Mouse (Mus musculus): Measurements from ENCODE around the gene Tmem108.
A peak's percentile ranks its signal among the peaks of the same experiment; 100 is the strongest.

Tmem108 gene

GRCm38 (mm10) chr9:103546695-103547645 lies 214.7 kb downstream of the Tmem108 start:
- Histone ChIP-seq H3K27me3 (ENCODE audit: insufficient read depth, low read length) (no peaks in the 10 kb centered on the region), H3K4me1 (replicated peaks; ENCODE audit: low read depth, low read length) (no peaks in the 10 kb centered on the region), H3K4me3 (replicated peaks; ENCODE audit: low read length) (no peak overlapping the region), H3K9me3 (ENCODE audit: low read length) (no peaks in the 10 kb centered on the region), H3K36me3 (ENCODE audit: insufficient read depth, low read length) (no peaks in the 10 kb centered on the region)
- TF ChIP-seq NANOG (IDR thresholded peaks at IDR 0.05; ENCODE audit: borderline replicate concordance, low read length): no peak
- no peak for TF ChIP-seq CTCF (conservative IDR thresholded peaks at IDR 0.05; ENCODE audit: low read length)
- TF ChIP-seq POU5F1 (IDR thresholded peaks at IDR 0.05; ENCODE audit: borderline replicate concordance, low read length): no peak

GRCm38 (mm10) chr9:103545729-103546128 lies 215.9 kb downstream of the Tmem108 start:
- Histone ChIP-seq H3K36me3 (ENCODE audit: insufficient read depth, low read length) (no peaks in the 10 kb centered on the region), H3K9me3 (ENCODE audit: low read length) (no peaks in the 10 kb centered on the region), H3K4me3 (replicated peaks; ENCODE audit: low read length) (no peak overlapping the region), H3K27me3 (ENCODE audit: insufficient read depth, low read length) (no peaks in the 10 kb centered on the region), H3K4me1 (replicated peaks; ENCODE audit: low read depth, low read length) (peaks cover 2% of the 10 kb centered on the region)
- TF ChIP-seq POU5F1 (IDR thresholded peaks at IDR 0.05; ENCODE audit: borderline replicate concordance, low read length) (no peak), CTCF (conservative IDR thresholded peaks at IDR 0.05; ENCODE audit: low read length) (no peak), NANOG (IDR thresholded peaks at IDR 0.05; ENCODE audit: borderline replicate concordance, low read length) (no peak)

GRCm38 (mm10) chr9:103545271-103545670 lies 216.4 kb downstream of the Tmem108 start:
- TF ChIP-seq NANOG (IDR thresholded peaks at IDR 0.05; ENCODE audit: borderline replicate concordance, low read length) (no peak), POU5F1 (IDR thresholded peaks at IDR 0.05; ENCODE audit: borderline replicate concordance, low read length) (no peak), CTCF (conservative IDR thresholded peaks at IDR 0.05; ENCODE audit: low read length) (no peak)
- no peaks in the 10 kb centered on the region for H3K9me3 ChIP-seq (ENCODE audit: low read length)
- peaks cover 7% of the 10 kb centered on the region for H3K4me1 ChIP-seq (replicated peaks; ENCODE audit: low read depth, low read length)
- no peak overlapping the region for H3K4me3 ChIP-seq (replicated peaks; ENCODE audit: low read length)
- no peaks in the 10 kb centered on the region for H3K36me3 ChIP-seq (ENCODE audit: insufficient read depth, low read length)
- no peaks in the 10 kb centered on the region for H3K27me3 ChIP-seq (ENCODE audit: insufficient read depth, low read length)

GRCm38 (mm10) chr9:103544599-103544998 lies 217.0 kb downstream of the Tmem108 start:
- no peaks in the 10 kb centered on the region for H3K9me3 ChIP-seq (ENCODE audit: low read length)
- no peaks in the 10 kb centered on the region for H3K27me3 ChIP-seq (ENCODE audit: insufficient read depth, low read length)
- TF ChIP-seq NANOG (IDR thresholded peaks at IDR 0.05; ENCODE audit: borderline replicate concordance, low read length) (no peak), CTCF (conservative IDR thresholded peaks at IDR 0.05; ENCODE audit: low read length) (no peak), POU5F1 (IDR thresholded peaks at IDR 0.05; ENCODE audit: borderline replicate concordance, low read length) (no peak)
- H3K4me3 ChIP-seq (replicated peaks; ENCODE audit: low read length): no peak overlapping the region
- peaks cover 12% of the 10 kb centered on the region for H3K4me1 ChIP-seq (replicated peaks; ENCODE audit: low read depth, low read length)
- no peaks in the 10 kb centered on the region for H3K36me3 ChIP-seq (ENCODE audit: insufficient read depth, low read length)

- no peaks in the 10 kb centered on the region for H3K9me3 ChIP-seq (ENCODE audit: low read length)
- H3K27me3 ChIP-seq (ENCODE audit: insufficient read depth, low read length): no peaks in the 10 kb centered on the region
- H3K4me1 ChIP-seq (replicated peaks; ENCODE audit: low read depth, low read length): peaks cover 12% of the 10 kb centered on the region
- H3K4me3 ChIP-seq (replicated peaks; ENCODE audit: low read length): no peak overlapping the region
- TF ChIP-seq CTCF (conservative IDR thresholded peaks at IDR 0.05; ENCODE audit: low read length): peak; percentile 64
- no peak for TF ChIP-seq POU5F1 (IDR thresholded peaks at IDR 0.05; ENCODE audit: borderline replicate concordance, low read length)
- H3K36me3 ChIP-seq (ENCODE audit: insufficient read depth, low read length): no peaks in the 10 kb centered on the region
Measured at GRCm38 (mm10) chr9:103540518-103540917, 221.1 kb downstream of the Tmem108 start.

- peaks cover 12% of the 10 kb centered on the region for H3K4me1 ChIP-seq (replicated peaks; ENCODE audit: low read depth, low read length)
- no peaks in the 10 kb centered on the region for H3K36me3 ChIP-seq (ENCODE audit: insufficient read depth, low read length)
- no peaks in the 10 kb centered on the region; the same call in 1 of the 2 replicates for H3K9me3 ChIP-seq (ENCODE audit: low read length)
- no peaks in the 10 kb centered on the region for H3K27me3 ChIP-seq (ENCODE audit: insufficient read depth, low read length)
- TF ChIP-seq NANOG (IDR thresholded peaks at IDR 0.05; ENCODE audit: borderline replicate concordance, low read length) (no peak), CTCF (conservative IDR thresholded peaks at IDR 0.05; ENCODE audit: low read length) (no peak), POU5F1 (IDR thresholded peaks at IDR 0.05; ENCODE audit: borderline replicate concordance, low read length) (no peak)
- no peak overlapping the region for H3K4me3 ChIP-seq (replicated peaks; ENCODE audit: low read length)
Measured at GRCm38 (mm10) chr9:103538047-103538816, 223.4 kb downstream of the Tmem108 start.

- H3K4me1 ChIP-seq (replicated peaks; ENCODE audit: low read depth, low read length): peaks cover 15% of the 10 kb centered on the region
- H3K27me3 ChIP-seq (ENCODE audit: insufficient read depth, low read length): no peaks in the 10 kb centered on the region
- no peaks in the 10 kb centered on the region; the same call in 1 of the 2 replicates for H3K9me3 ChIP-seq (ENCODE audit: low read length)
- TF ChIP-seq POU5F1 (IDR thresholded peaks at IDR 0.05; ENCODE audit: borderline replicate concordance, low read length) (no peak), CTCF (conservative IDR thresholded peaks at IDR 0.05; ENCODE audit: low read length) (no peak), NANOG (IDR thresholded peaks at IDR 0.05; ENCODE audit: borderline replicate concordance, low read length) (no peak)
- H3K36me3 ChIP-seq (ENCODE audit: insufficient read depth, low read length): no peaks in the 10 kb centered on the region
- H3K4me3 ChIP-seq (replicated peaks; ENCODE audit: low read length): peak overlapping the region; percentile 65
Measured at GRCm38 (mm10) chr9:103536059-103536634, 225.5 kb downstream of the Tmem108 start.

- Histone ChIP-seq H3K9me3 (ENCODE audit: low read length) (no peaks in the 10 kb centered on the region), H3K36me3 (ENCODE audit: insufficient read depth, low read length) (no peaks in the 10 kb centered on the region), H3K27me3 (ENCODE audit: insufficient read depth, low read length) (no peaks in the 10 kb centered on the region), H3K4me3 (replicated peaks; ENCODE audit: low read length) (no peak overlapping the region), H3K4me1 (replicated peaks; ENCODE audit: low read depth, low read length) (peaks cover 30% of the 10 kb centered on the region)
- TF ChIP-seq NANOG (IDR thresholded peaks at IDR 0.05; ENCODE audit: borderline replicate concordance, low read length) (no peak), POU5F1 (IDR thresholded peaks at IDR 0.05; ENCODE audit: borderline replicate concordance, low read length) (no peak), CTCF (conservative IDR thresholded peaks at IDR 0.05; ENCODE audit: low read length) (no peak)
Measured at GRCm38 (mm10) chr9:103525041-103525537, 236.5 kb downstream of the Tmem108 start.
